Mouse (Mus musculus) adrenal gland, adult 2 months (tissue): Measurements from ENCODE around the gene Ttc22. TPM values are rescaled to one million over a fixed set of nuclear protein-coding genes. Genes with fewer than 3 reads are reported as not detected.

Experiments used
- DNase-seq: peaks from one replicate; pipeline ENCODE4 v3.0.0; 2021
- polyA plus RNA-seq: library from polyadenylated mRNA; depleted of rRNA; stranded (reverse); fragments of >200 nt; gene quantifications from 2 replicates; pipeline ENCODE4 v1.2.3, GENCODE M21; 2012; rRNA removed
- total RNA-seq, 2 experiments: library from RNA; stranded (reverse); gene quantifications; 2 replicates each; pipeline ENCODE4 v1.2.3; 2021

Ttc22 gene
- total and polyA plus RNA-seq, 3 experiments, result 0.12 TPM; not detected in 2

- no peak for DNase-seq
Observed at GRCm38 (mm10) chr4:106663956-106664470, 41.8 kb downstream of the Ttc22 start.

- no peak for DNase-seq
Observed at GRCm38 (mm10) chr4:106664697-106665096, 42.5 kb downstream of the Ttc22 start.

DNA sequence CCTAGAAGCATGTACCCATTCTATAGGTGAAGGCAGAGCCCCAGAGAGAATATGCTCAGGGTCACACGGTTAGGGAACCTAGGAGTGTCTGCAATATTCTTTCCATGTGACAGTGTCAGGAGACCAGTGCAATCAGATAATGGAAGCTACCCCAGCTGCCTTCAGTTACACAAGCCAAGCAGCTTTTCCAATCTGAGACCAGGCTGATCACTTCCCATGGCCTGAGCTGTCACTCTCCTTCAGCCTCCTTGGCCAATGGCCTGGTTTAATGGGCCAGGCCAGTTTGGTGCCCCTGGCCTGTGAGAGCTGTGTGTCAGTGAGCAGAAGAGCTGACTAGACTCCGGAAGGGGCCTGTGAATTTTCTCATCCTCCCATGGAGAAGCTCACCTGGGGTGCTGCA lies 43.0 kb downstream of the Ttc22 start:
- DNase-seq, result no peak

- no peak for DNase-seq
Observed at GRCm38 (mm10) chr4:106665673-106666072, 43.4 kb downstream of the Ttc22 start.

GRCm38 (mm10) chr4:106666546-106666945 lies 44.3 kb downstream of the Ttc22 start:
- no peak for DNase-seq

DNA sequence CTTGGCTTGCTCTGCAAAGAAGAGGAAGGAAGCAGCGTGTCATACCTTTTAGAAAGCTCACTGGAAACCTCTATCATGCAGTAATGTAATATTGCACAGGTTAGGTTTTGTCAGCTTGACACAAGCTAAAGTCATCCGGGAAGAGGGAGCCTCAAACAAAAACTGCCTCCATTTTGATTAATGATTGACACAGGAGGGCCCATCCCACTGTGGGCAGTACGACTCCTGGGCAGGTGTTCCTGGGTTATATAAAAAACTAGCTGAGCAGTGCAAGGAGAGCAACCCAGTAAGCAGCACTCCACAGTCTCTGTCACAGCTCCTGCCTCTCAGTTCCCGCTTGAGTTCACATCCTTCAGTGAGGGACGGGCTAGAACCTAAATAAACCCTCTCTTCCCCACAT lies 54.5 kb downstream of the Ttc22 start:
- DNase-seq, result no peak

- DNase-seq, result peak; percentile 94
Observed at GRCm38 (mm10) chr4:106678442-106679118, 56.3 kb downstream of the Ttc22 start, which contains the start of gene Ttc4. TSS of gene Ttc4 (minus strand) at chr4:106678944.

DNA sequence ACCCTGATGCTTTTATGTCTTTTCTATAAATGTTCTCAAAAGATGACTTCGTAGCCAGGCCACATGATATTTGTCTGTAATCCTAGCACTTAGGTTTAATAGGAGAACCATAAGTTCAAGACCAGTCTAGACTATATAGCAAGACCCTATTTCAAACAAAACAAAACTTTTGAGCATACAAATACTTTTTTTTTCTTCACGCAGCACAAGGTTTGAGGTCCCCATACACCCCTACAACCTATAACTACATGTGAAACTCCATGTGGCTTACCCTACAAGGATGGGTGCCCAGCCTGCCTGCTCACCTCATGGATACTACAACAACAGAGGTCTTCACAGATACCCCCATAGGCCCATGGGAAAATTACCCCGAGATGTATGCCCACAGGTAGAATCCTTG lies 56.9 kb downstream of the Ttc22 start:
- no peak for DNase-seq

- no peak for DNase-seq
Observed at GRCm38 (mm10) chr4:106680955-106681354, 58.7 kb downstream of the Ttc22 start.

DNA sequence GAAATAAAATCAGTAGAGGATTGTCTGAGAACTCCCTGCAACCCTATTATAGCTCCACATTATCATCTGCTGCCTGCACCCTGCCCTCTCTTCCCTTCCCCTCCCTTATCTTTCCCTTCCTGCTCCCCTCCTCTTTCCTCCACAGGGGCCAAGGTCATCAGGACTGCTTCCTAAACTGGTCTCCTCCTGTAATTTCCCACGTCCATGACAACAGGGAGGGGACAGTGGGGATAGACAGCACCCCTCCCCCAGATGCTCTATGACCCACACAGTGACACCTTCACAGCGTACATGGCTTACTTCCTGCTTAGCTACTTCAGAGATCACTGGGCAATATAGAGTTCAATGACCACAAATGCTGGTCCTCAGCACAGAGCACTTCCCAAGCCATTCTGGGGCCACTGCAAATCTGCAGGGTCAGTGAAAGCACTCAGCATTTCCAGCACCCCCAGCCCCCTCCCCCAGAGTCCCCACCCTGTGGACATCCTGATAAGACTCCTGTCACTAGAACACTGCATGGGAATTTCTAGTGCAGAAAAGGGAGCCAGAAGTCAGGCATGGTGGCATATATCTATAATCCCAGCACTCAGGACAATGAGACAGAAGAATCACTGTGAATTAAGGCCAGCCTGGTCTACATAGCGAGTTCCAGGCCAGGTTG lies 66.5 kb downstream of the Ttc22 start:
- DNase-seq, result no peak

Other genes with a start within 250 kb of the Ttc22 start
- under 1 TPM in 1 of 2 experiments, not detected in 1; 0.12 TPM for gene Pcsk9, start 158.1 kb upstream of the Ttc22 start, total RNA-seq
- 0.23 and 0.31 TPM in 2 replicates for gene Pcsk9, start 158.1 kb upstream of the Ttc22 start, polyA plus RNA-seq
- not detected for gene Bsnd, start 130.1 kb upstream of the Ttc22 start, total RNA-seq
- 0.07 and 0.08 TPM in 2 replicates for gene Bsnd, start 130.1 kb upstream of the Ttc22 start, polyA plus RNA-seq
- 100 to 1,000 TPM in 1 of 2 experiments, 10 to 100 TPM in 1; 86.6 to 366 TPM for gene Dhcr24, start 61.4 kb upstream of the Ttc22 start, total RNA-seq
- 253 and 508 TPM in 2 replicates for gene Dhcr24, start 61.4 kb upstream of the Ttc22 start, polyA plus RNA-seq
- not detected for gene Lexm, start 5.2 kb upstream of the Ttc22 start, total RNA-seq
- gene Lexm, start 5.2 kb upstream of the Ttc22 start, polyA plus RNA-seq, result not detected in 2 replicates
- gene Pars2, start 28.6 kb downstream of the Ttc22 start, total RNA-seq, result 1 to 10 TPM; 3.6 to 8.9 TPM
- gene Pars2, start 28.6 kb downstream of the Ttc22 start, polyA plus RNA-seq, result 5.2 and 10.3 TPM in 2 replicates
- gene Ttc4, start 56.5 kb downstream of the Ttc22 start, total RNA-seq, result 10 to 100 TPM; 21.2 to 27.5 TPM
- gene Ttc4, start 56.5 kb downstream of the Ttc22 start, polyA plus RNA-seq, result 28.3 and 28.6 TPM in 2 replicates
- gene Mroh7, start 108.5 kb downstream of the Ttc22 start, total RNA-seq, result 1 to 10 TPM in 1 of 2 experiments, under 1 TPM in 1; 0.83 to 1.4 TPM
- 3.1 and 5.1 TPM in 2 replicates for gene Mroh7, start 108.5 kb downstream of the Ttc22 start, polyA plus RNA-seq
- under 1 TPM; 0.23 to 0.45 TPM for gene Fam151a, start 111.5 kb downstream of the Ttc22 start, total RNA-seq
- 0.18 TPM in 1 of 2 replicates, not detected in the other for gene Fam151a, start 111.5 kb downstream of the Ttc22 start, polyA plus RNA-seq
- 10 to 100 TPM; 46.7 to 84.2 TPM for gene Acot11, start 182.6 kb downstream of the Ttc22 start, total RNA-seq
- 21.2 and 23.2 TPM in 2 replicates for gene Acot11, start 182.6 kb downstream of the Ttc22 start, polyA plus RNA-seq